In the genomic region with DNA sequence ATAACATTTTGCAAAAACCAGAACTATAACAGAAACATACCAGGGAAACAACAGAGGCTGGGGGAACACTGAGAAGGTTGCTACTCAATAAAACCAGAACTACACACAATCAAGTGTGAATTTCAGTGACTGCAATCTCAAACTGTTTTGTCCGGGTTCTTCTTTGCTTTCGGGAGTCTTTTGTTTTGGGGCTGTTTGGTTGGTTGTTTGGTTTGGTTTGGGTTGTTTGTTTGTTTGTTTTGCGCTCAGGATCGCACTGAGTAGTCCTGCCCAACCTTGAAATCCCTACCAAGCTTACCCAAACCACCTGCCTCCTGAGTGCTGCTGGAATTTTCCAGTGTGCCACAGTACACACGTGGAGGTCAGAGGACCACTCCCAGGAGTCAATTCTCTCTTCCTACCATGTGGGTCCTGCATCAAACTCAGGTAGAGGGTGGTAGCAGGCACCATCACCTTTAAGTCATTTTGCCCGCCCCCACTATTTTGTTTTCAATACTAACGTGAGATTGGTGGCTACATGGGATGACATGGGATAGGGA, we compare ENCODE assay signal across 8 mouse cellular contexts. TPM values are rescaled to one million over a fixed set of nuclear protein-coding genes. Genes with fewer than 3 reads are reported as not detected.
DNase-seq lines count a peak whose midpoint lies in the region; ATAC-seq and TF ChIP-seq lines count a peak whose summit lies in the region.

No protein-coding gene starts in this region.

- H3K4me1 ChIP-seq in cerebellum, adult 2 months (ENCODE audit: control insufficient read depth, insufficient read depth, low read length): peaks cover 3% of the 10 kb centered on the region
- H3K4me1 ChIP-seq in spleen, adult 2 months (ENCODE audit: control insufficient read depth, insufficient read depth, insufficient read length): peaks cover 4% of the 10 kb centered on the region; the same call in 1 of the 2 replicates
- peaks cover 5% of the 10 kb centered on the region; the same call in 1 of the 2 replicates for H3K4me1 ChIP-seq in limb, embryonic 15.5 days
- peaks cover 3% of the 10 kb centered on the region; the same call in 1 of the 2 replicates for H3K4me1 ChIP-seq in stomach, embryonic 16.5 days (ENCODE audit: control insufficient read depth, insufficient read depth, low read length)

- no peaks in the 10 kb centered on the region for H3K9me3 ChIP-seq in limb, embryonic 15.5 days
- H3K9me3 ChIP-seq in stomach, embryonic 16.5 days (replicated peaks; ENCODE audit: control insufficient read depth, low read length): no peaks in the 10 kb centered on the region

- H3K27ac ChIP-seq in cerebellum, adult 2 months (ENCODE audit: insufficient read depth, low read length): no peak overlapping the region
- H3K27ac ChIP-seq in spleen, adult 2 months (ENCODE audit: insufficient read depth, low read length): 0 out of 2 replicates have a peak overlapping the region, but pooled peaks have one; percentile 65
- peak overlapping the region; percentile 73 for H3K27ac ChIP-seq in limb, embryonic 15.5 days
- H3K27ac ChIP-seq in stomach, embryonic 16.5 days (ENCODE audit: low read length): 0 out of 2 replicates have a peak overlapping the region, but pooled peaks have one; percentile 13

- H3K27me3 ChIP-seq in cerebellum, adult 2 months (ENCODE audit: control insufficient read depth, insufficient read depth, low read length): no peaks in the 10 kb centered on the region
- no peaks in the 10 kb centered on the region for H3K27me3 ChIP-seq in spleen, adult 2 months (ENCODE audit: control insufficient read depth, insufficient read depth, low read length)
- H3K27me3 ChIP-seq in limb, embryonic 15.5 days: no peaks in the 10 kb centered on the region
- no peaks in the 10 kb centered on the region for H3K27me3 ChIP-seq in stomach, embryonic 16.5 days (ENCODE audit: control insufficient read depth, insufficient read depth, low read length)

- no peak for TF ChIP-seq POLR2A in cerebellum, adult 2 months (IDR thresholded peaks at IDR 0.05; ENCODE audit: borderline replicate concordance, insufficient read depth, low read length)
- no peak for TF ChIP-seq POLR2A in spleen, adult 2 months (IDR thresholded peaks at IDR 0.05; ENCODE audit: low read depth, low read length)

- WGBS in cerebellum, adult 2 months: 31% methylated on average over 7 of the region's 7 CpGs
- WGBS in spleen, adult 2 months: 54% methylated on average over 7 of the region's 7 CpGs
- 36% methylated on average over 7 of the region's 7 CpGs for WGBS in limb, embryonic 15.5 days
- WGBS in stomach, embryonic 16.5 days: 35% methylated on average over 7 of the region's 7 CpGs

- peaks cover 7% of the 10 kb centered on the region for H3K36me3 ChIP-seq in spleen, adult 2 months (ENCODE audit: control insufficient read depth, insufficient read depth, low read length)
- H3K36me3 ChIP-seq in limb, embryonic 15.5 days: peaks cover 29% of the 10 kb centered on the region
- peaks cover 11% of the 10 kb centered on the region; the same call in 1 of the 2 replicates for H3K36me3 ChIP-seq in stomach, embryonic 16.5 days (ENCODE audit: control insufficient read depth, insufficient read depth, low read length)

- ATAC-seq in limb, embryonic 15.5 days (ENCODE audit: insufficient number of reproducible peaks, low FRiP score, low TSS enrichment, low read depth): no peak
- ATAC-seq in stomach, embryonic 16.5 days (ENCODE audit: insufficient read depth, low FRiP score): no peak

- H3K9ac ChIP-seq in limb, embryonic 15.5 days: no peak overlapping the region
- peak overlapping the region; percentile 46; the same call in 1 of the 2 replicates for H3K9ac ChIP-seq in stomach, embryonic 16.5 days (ENCODE audit: low read length)

- peak overlapping the region; percentile 56 for H3K4me3 ChIP-seq in cerebellum, adult 2 months (replicated peaks; ENCODE audit: insufficient read depth, low read depth, low read length)
- no peak overlapping the region for H3K4me3 ChIP-seq in spleen, adult 2 months (ENCODE audit: extremely low read depth, insufficient read depth, insufficient read length)
- peak overlapping the region; percentile 51 for H3K4me3 ChIP-seq in limb, embryonic 15.5 days
- H3K4me3 ChIP-seq in stomach, embryonic 16.5 days (replicated peaks; ENCODE audit: low read length): peak overlapping the region; percentile 57

- peak in 1 of 2 experiments; percentile 14 for DNase-seq in cerebellum, adult 2 months
- no peak for DNase-seq in cerebellum, adult 18-20 months
- DNase-seq in spleen, adult 2 months (ENCODE audit: low read depth in 1 of 2, low spot score in 2 of 2): no peak
- DNase-seq in spleen, postnatal 10 days (ENCODE audit: low spot score in 2 of 2): no peak
- no peak for DNase-seq in adrenal gland, postnatal 36 days
- no peak for DNase-seq in gastrocnemius, postnatal 25 days

- TF ChIP-seq CTCF in cerebellum, adult 2 months (IDR thresholded peaks at IDR 0.05; ENCODE audit: borderline replicate concordance, insufficient read depth, low read depth, low read length): no peak
- no peak for TF ChIP-seq CTCF in spleen, adult 2 months (IDR thresholded peaks at IDR 0.05; ENCODE audit: extremely low read depth, insufficient read depth, insufficient read length, insufficient replicate concordance)

- H3K4me2 ChIP-seq in limb, embryonic 15.5 days: peak overlapping the region; percentile 45
- peak overlapping the region; percentile 44 for H3K4me2 ChIP-seq in stomach, embryonic 16.5 days (ENCODE audit: low read depth, low read length)

RNA-seq across cellular contexts. Expression of gene Srl, which starts 0.7 kb away (rescaled TPM):
- 8.8 and 10.0 TPM in 2 replicates for polyA plus RNA-seq in cerebellum, adult 2 months (2012; rRNA removed)
- 0.53 and 0.68 TPM in 2 replicates for polyA plus RNA-seq in spleen, adult 2 months (2012; rRNA removed)
- polyA plus RNA-seq in limb, embryonic 15.5 days (2015; fragmentation: Nextera tagmentation; extraction: Ambion mirVana): 36.8 and 81.2 TPM in 2 replicates
- polyA plus RNA-seq in stomach, embryonic 16.5 days (2015; fragmentation: Nextera tagmentation; extraction: Ambion mirVana): 10.0 and 28.6 TPM in 2 replicates
- total RNA-seq in adrenal gland, postnatal 36 days (2021): 1 to 10 TPM; 6.7 to 8.2 TPM
- 1,000 to 10,000 TPM; 1,248 to 1,686 TPM for total RNA-seq in gastrocnemius, postnatal 25 days (2021)

RNA-seq across cellular contexts. Expression of gene Tfap4, which starts 17.3 kb away (rescaled TPM):
- polyA plus RNA-seq in cerebellum, adult 2 months (2012; rRNA removed): 9.8 and 9.9 TPM in 2 replicates
- polyA plus RNA-seq in spleen, adult 2 months (2012; rRNA removed): 5.6 and 8.7 TPM in 2 replicates
- polyA plus RNA-seq in limb, embryonic 15.5 days (2015; fragmentation: Nextera tagmentation; extraction: Ambion mirVana): 20.4 and 20.7 TPM in 2 replicates
- 16.1 and 17.0 TPM in 2 replicates for polyA plus RNA-seq in stomach, embryonic 16.5 days (2015; fragmentation: Nextera tagmentation; extraction: Ambion mirVana)
- total RNA-seq in adrenal gland, postnatal 36 days (2021): 1 to 10 TPM; 3.2 to 7.9 TPM
- 1 to 10 TPM; 2.3 to 3.2 TPM for total RNA-seq in gastrocnemius, postnatal 25 days (2021)

RNA-seq across cellular contexts. Expression of gene Glis2, which starts 52.2 kb away (rescaled TPM):
- 16.0 and 19.5 TPM in 2 replicates for polyA plus RNA-seq in cerebellum, adult 2 months (2012; rRNA removed)
- 11.9 and 14.1 TPM in 2 replicates for polyA plus RNA-seq in spleen, adult 2 months (2012; rRNA removed)
- 31.7 and 34.9 TPM in 2 replicates for polyA plus RNA-seq in limb, embryonic 15.5 days (2015; fragmentation: Nextera tagmentation; extraction: Ambion mirVana)
- polyA plus RNA-seq in stomach, embryonic 16.5 days (2015; fragmentation: Nextera tagmentation; extraction: Ambion mirVana): 18.7 and 21.7 TPM in 2 replicates
- 10 to 100 TPM; 19.9 to 20.1 TPM for total RNA-seq in adrenal gland, postnatal 36 days (2021)
- total RNA-seq in gastrocnemius, postnatal 25 days (2021): 1 to 10 TPM; 7.0 to 7.1 TPM
